Mouse (Mus musculus) lung, adult 2 months (tissue): ENCODE measurements around the gene Dcun1d2.

Experiments
- CTCF ChIP-seq: fragments of 200-500 bp; IDR thresholded peaks from 2 replicates; pipeline ENCODE4 v1.5.1; 2011; ENCODE audit warnings: mild to moderate bottlenecking, low read length, control low read depth; ENCODE audit not compliant: insufficient read depth
- POLR2A ChIP-seq: fragments of 200-500 bp; IDR thresholded peaks from 2 replicates; pipeline ENCODE4 v1.6.1; 2011; ENCODE audit warnings: low read depth, mild to moderate bottlenecking, control low read depth, low read length, borderline replicate concordance; ENCODE audit errors: extremely low read depth

DNA sequence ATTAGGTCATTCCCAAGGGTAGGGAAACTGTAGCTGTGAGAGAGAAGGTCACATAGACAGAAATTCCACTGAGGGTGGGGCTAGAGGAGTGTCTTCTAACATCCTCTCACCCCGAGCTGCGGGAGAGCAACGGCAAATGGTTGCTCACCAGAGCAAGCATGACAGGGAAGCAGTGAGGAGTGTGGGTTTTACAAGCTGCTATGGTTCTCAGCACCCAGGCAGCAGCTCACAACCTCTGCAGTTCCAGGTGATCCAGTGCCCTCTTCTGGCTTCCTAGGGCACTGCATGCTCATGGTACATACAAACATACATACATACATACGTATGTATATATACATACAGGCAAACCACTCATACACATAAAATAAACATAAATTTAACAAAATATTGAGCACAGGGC lies 18.0 kb upstream of the Dcun1d2 start:
- TF ChIP-seq POLR2A (no peak), CTCF (no peak)
